Mouse (Mus musculus): ENCODE data around the gene Ssbp3.

DNA sequence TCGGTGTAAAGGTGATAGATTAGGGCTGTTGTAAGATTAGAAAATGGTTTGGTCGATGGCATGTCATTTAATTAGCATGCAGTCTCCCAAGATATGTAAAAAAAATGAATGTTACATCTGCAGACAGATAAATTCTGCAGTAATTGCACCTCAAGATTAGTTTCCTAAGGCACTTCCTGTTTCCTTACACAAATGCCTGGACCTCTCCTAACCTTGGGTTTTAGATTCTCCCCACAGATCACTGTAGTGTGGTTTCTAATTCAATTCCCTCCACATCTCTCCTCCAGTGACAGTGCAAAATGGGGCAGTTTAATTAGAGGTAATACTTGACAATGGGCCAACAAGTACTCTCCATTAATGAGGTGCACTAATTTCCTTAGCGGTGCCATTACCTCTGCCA is 152.7 kb downstream of the Ssbp3 start:
- TF ChIP-seq POLR2A (IDR thresholded peaks at IDR 0.05; ENCODE audit: borderline replicate concordance, extremely low read depth, low read depth, low read length) (no peak), CTCF (IDR thresholded peaks at IDR 0.05; ENCODE audit: insufficient read depth, low read length) (no peak)

Measured in lung, adult 2 months (tissue).